Mouse (Mus musculus) kidney, adult 2 months (tissue): ENCODE results near the gene Ctns.

Source experiments
- CTCF ChIP-seq: fragments of 200-500 bp; conservative IDR thresholded peaks from 2 replicates; pipeline ENCODE4 v1.5.1; 2011; ENCODE audit warnings: low read depth, mild to moderate bottlenecking, control low read depth, low read length, moderate library complexity, mixed read lengths; ENCODE audit not compliant: insufficient read depth, insufficient read length
- POLR2A ChIP-seq: fragments of 200-500 bp; IDR thresholded peaks from one replicate; pipeline ENCODE4 v1.6.1; 2011; ENCODE audit warnings: low read depth, low read length, control low read depth

DNA sequence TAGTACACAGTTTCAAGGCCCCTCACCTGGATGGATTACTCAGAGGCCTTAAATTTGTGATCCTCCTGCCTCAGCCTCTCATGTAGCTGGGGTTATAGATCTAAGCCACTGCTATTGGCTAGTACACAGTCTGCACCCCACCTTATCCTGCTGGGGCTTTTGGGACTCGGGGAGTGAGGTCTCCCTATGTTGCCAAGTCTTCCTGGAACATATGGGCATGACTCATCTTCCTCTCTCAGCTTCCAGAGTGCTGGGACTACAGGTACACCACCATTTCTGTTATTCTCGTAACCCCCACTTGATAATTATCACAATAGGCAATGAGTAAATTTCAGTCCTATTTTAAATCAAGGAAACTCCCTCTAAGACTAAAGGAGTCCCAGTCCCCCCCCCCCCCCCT is 4.4 kb downstream of the Ctns start:
- no peak for TF ChIP-seq CTCF
- TF ChIP-seq POLR2A: no peak
